Mouse (Mus musculus): ENCODE data around the gene Wipf3.

- TF ChIP-seq CTCF (IDR thresholded peaks at IDR 0.05; ENCODE audit: low read depth) (no peak), EP300 (optimal IDR thresholded peaks at IDR 0.05) (no peak)
Observed at GRCm38 (mm10) chr6:54447353-54447752, 17.9 kb downstream of the Wipf3 start.
